Mouse (Mus musculus): ENCODE results near the gene Agrp. TPM values are rescaled to one million over a fixed set of nuclear protein-coding genes. Genes with fewer than 3 reads are reported as not detected.
"Not testable (repeated sequence)": the region's sequence is repeated elsewhere in the genome, so short reads cannot be mapped to it uniquely, and the experiment has no call there.

Gene Agrp
- polyA plus RNA-seq, 1 experiment from 2014 or later = 1.1 TPM

DNA sequence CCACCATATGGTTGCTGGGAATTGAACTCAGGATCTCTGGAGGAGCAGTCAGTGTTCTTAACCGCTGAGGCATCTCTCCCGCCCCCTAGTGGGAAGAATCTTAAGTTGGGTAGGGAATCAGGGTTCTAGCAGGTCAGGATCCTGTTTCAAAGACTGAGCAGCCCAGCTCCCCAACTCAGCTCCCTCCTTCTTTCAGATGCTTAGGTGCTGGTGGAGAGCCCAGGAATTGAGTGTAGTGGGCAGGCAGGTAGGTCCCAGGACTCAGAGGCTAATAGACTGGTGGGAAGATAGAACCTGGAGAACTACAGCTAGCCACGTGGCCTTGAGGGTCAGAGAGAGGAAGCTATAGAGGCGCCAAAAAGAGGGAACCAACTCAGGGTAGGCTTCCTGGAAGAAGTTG lies 29.5 kb downstream of the Agrp start:
- WGBS = 30% methylated on average over 4 of the region's 4 CpGs
- Histone ChIP-seq H3K4me1 (peaks cover 34% of the 10 kb centered on the region), H3K9me3 (no peaks in the 10 kb centered on the region), H3K27ac (no peak overlapping the region), H3K4me2 (peak overlapping the region; percentile 95), H3K27me3 (replicated peaks) (peaks cover 12% of the 10 kb centered on the region), H3K9ac (no peak overlapping the region), H3K4me3 (no peak overlapping the region), H3K36me3 (replicated peaks) (no peaks in the 10 kb centered on the region)
- no peak for ATAC-seq (replicated peaks)

DNA sequence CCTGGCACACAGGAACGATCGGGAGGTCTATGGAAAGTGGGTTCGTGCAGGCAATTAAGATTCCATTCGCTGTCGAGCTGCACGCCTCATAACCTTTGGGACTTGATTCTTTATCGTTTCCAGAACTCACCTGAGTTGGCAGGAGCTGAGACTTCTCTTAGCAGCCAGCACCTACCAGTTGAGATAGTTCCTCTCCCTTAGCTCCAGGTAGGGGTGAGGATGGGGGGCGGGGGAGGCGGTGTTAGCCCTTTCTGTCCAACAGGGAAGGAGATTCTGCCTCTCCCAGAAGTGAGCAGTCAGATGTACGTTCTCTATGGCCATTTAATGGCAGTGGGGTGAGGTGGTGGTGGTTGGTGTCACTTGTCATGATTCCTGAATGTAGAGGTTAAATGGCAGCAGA lies 30.1 kb downstream of the Agrp start:
- Histone ChIP-seq H3K9me3 (no peaks in the 10 kb centered on the region), H3K27me3 (replicated peaks) (peaks cover 8% of the 10 kb centered on the region), H3K4me3 (peak overlapping the region; percentile 77), H3K9ac (peak overlapping the region; percentile 83; the same call in 1 of the 2 replicates), H3K36me3 (replicated peaks) (no peaks in the 10 kb centered on the region), H3K4me1 (peaks cover 34% of the 10 kb centered on the region), H3K27ac (peak overlapping the region; percentile 89), H3K4me2 (peak overlapping the region; percentile 95)
- no peak for ATAC-seq (replicated peaks)
- WGBS = 8% methylated on average over 10 of the region's 10 CpGs

DNA sequence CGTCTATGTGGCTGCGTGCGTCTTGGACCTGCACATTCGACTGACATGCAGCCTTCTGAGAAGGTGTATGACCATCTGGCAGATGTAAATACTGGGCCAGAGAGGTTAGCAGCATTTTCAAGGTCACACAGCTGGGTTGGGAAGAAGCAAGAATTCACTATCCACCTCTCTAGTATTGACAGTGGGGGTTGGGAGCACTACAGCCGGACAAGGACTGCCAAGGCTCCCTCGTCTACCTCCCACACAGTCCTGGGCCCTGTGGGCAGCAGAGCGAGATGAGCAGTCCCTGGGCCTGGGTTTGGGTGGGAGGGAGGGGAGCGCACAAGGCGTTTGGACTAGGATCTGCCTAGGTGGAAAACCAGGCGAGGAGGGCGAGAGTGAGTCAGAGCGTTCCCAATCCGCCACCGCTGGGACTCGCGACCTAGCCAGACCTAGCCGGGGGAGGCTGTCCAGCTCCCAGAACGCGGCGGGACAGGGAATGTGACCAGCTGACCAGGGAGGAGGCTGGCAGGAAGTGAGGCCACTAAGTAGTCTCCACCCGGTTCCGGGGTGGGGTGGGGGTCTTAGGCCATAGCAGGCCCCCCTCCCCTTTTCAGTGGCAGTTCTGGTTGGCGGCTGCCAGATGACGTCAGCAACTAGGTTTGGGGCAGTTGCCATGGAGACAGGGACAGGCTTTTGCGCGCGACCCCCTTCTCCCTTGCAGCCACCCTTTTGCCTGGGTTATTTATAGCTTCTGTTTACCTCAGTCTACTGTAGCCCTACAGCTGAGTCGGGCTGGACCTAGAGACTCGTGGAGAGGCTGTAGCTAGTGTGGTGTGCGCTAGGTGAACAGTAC lies 30.8 kb downstream of the Agrp start:
- Histone ChIP-seq H3K4me1 (peaks cover 34% of the 10 kb centered on the region), H3K9me3 (no peaks in the 10 kb centered on the region), H3K27ac (peak overlapping the region; percentile 89), H3K36me3 (replicated peaks) (no peaks in the 10 kb centered on the region), H3K4me2 (peak overlapping the region; percentile 95), H3K27me3 (replicated peaks) (0 out of 2 replicates have a peak, but pooled peaks cover 4% of the 10 kb centered on the region), H3K4me3 (peak overlapping the region; percentile 77), H3K9ac (peak overlapping the region; percentile 83)
- ATAC-seq (replicated peaks) = peak; percentile 75
- under 1% methylated on average over 30 of the region's 30 CpGs for WGBS

DNA sequence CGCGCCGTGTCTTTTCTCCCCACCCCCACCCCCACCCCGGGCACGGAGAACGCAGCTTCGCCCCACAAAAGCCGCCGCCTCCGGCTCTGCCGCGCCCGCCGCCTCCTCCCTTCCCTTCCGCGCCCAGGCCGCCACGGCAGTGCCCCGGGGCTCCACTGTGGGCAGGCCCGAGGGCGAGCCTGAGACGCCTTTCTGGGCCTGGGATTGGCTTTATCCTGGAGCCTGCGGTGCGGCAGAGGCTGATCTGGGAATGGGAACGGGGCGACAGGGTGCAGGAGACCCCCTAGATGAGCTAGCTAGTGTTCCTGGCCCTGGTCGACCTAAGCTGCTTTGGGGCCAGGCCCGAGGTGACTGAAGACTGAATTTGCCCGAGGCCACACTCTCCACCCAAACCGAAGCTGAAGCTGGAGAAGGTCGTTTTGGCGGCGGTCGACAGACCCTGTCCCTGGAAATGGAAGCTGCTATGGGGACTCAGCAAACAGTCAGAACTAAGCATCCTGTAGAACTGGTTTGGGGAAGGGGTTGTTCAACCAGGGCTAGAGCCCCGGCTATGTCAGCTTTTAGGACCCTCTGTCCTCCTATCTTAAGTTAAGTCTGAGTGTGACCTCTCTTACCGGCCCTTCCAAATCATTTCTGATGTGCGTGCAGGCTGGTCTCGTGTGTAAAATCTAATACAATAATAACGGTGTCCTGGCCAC lies 31.6 kb downstream of the Agrp start:
- peak overlapping the region; percentile 95 for H3K4me2 ChIP-seq
- peaks cover 34% of the 10 kb centered on the region for H3K4me1 ChIP-seq
- peak overlapping the region; percentile 89 for H3K27ac ChIP-seq
- peak; percentile 51 for ATAC-seq (replicated peaks)
- H3K36me3 ChIP-seq (replicated peaks) = no peaks in the 10 kb centered on the region
- 0 out of 2 replicates have a peak, but pooled peaks cover under 1% of the 10 kb centered on the region for H3K27me3 ChIP-seq (replicated peaks)
- under 1% methylated on average over 34 of the region's 39 CpGs for WGBS
- peak overlapping the region; percentile 77 for H3K4me3 ChIP-seq
- H3K9me3 ChIP-seq = no peaks in the 10 kb centered on the region
- peak overlapping the region; percentile 83 for H3K9ac ChIP-seq

DNA sequence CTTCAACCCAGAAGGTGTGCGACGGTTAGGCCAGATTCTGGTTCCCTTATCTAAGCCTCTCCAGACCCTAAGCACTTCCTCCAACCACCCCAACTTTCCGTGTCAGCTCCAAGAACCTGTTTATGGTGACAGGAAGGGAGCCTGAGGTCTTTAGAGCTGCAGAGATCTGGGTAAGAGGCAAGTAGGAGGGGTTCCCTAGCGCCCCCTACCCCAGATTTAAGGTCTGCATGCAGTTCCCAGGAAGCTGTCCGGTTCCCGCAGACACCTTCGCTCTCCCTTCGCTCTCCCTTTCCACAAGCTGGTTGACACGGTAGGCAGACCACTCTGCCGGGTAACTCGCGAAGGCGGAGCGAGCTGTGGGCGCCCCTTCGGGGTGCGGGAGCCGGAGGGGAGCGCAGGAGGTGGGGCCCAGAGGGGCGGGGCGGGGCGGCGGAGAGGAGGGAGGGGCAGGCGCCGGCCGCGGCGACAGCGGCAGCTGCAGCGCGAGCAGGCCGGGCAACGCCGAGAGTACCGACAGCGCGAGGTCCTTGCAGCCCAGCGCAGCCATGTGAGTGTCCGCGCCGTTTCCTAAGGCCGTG lies 32.3 kb downstream of the Agrp start, which contains the start of gene Ripor1:
Ripor1 (plus strand) TSS at position 452 of the 578 bp plus-strand sequence.
- Histone ChIP-seq H3K4me2 (peak within 1 kb of the TSS; percentile 95), H3K36me3 (replicated peaks) (no peaks in the 10 kb centered on the region), H3K4me3 (peak within 1 kb of the TSS; percentile 77), H3K9me3 (no peaks in the 10 kb centered on the region), H3K27ac (peak within 1 kb of the TSS; percentile 89), H3K27me3 (replicated peaks) (no peaks in the 10 kb centered on the region), H3K4me1 (peaks cover 34% of the 10 kb centered on the region), H3K9ac (peak within 1 kb of the TSS; percentile 83)
- peak; percentile 83 for ATAC-seq (replicated peaks)
- under 1% methylated on average over 35 of the region's 42 CpGs for WGBS

DNA sequence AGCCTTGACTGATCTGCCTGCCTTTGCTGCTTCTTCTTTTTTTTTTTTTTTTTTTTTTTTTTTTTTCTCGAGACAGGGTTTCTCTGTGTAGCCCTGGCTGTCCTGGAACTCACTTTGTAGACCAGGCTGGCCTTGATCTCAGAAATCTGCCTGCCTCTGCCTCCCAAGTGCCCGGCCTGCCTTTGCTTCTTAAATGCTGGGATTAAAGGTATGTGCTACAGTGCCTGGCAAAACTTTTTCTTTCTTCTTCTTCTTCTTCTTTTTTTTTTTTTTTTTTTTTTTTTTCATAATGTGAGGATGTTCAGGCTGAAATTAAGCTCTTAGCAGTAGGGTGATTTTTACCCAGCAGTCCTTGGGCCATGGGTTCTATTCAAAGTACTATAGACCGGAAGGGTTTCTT lies 34.7 kb downstream of the Agrp start:
- not testable (repeated sequence) for H3K27me3 ChIP-seq (replicated peaks); H3K9ac ChIP-seq; H3K36me3 ChIP-seq (replicated peaks); H3K4me3 ChIP-seq; H3K4me2 ChIP-seq; H3K27ac ChIP-seq; H3K9me3 ChIP-seq; ATAC-seq (replicated peaks)
- WGBS = 66% methylated on average over 3 of the region's 3 CpGs
- H3K4me1 ChIP-seq = peaks cover 24% of the 10 kb centered on the region

DNA sequence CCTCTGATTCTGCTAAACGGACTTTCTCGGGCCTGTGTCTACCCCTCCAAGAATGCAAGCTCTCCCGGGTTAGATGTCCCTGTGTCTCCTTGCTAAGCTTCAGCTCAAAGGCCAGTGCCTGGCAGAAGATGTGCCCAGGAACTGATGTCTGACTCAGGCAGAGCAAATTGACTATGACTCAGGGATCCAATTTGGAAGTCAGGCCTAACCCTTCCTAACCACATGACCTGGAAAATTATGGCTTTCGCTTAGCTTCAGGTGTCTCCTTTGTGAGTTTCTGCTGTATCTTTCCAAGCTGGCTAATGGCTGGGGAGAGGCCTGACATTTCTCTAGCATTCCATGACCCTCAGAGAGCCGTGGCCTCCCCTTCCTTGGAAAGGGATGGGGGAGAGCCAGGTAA lies 35.9 kb downstream of the Agrp start:
- no peak for ATAC-seq (replicated peaks)
- WGBS = 77% methylated on average over 5 of the region's 5 CpGs
- H3K36me3 ChIP-seq (replicated peaks) = no peaks in the 10 kb centered on the region
- H3K4me2 ChIP-seq = no peak overlapping the region
- H3K4me3 ChIP-seq = no peak overlapping the region
- H3K9me3 ChIP-seq = no peaks in the 10 kb centered on the region
- no peak overlapping the region for H3K9ac ChIP-seq
- H3K4me1 ChIP-seq = peaks cover 12% of the 10 kb centered on the region
- no peaks in the 10 kb centered on the region for H3K27me3 ChIP-seq (replicated peaks)
- H3K27ac ChIP-seq = no peak overlapping the region

DNA sequence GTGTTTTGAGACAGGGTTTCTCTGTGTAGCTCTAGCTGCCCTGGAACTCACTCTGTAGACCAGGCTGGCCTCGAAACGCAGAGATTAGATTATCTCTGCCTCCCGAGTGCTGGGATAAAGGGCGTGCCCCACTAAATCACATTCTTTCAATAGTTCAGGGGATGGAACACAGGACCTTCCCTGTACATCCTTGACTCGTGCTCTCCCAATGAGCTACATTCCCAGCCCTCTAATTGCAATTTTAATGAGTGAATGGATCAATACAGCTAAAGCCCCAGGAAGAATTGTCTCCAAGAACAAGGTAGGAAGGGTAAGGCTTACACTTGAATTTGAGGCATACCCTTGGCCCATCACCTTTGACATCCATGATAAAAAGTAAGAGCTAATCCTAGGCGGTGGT lies 38.4 kb downstream of the Agrp start:
- no peaks in the 10 kb centered on the region for H3K9me3 ChIP-seq
- no peak overlapping the region for H3K4me2 ChIP-seq
- no peaks in the 10 kb centered on the region for H3K27me3 ChIP-seq (replicated peaks)
- no peak overlapping the region for H3K4me3 ChIP-seq
- ATAC-seq (replicated peaks) = no peak
- H3K27ac ChIP-seq = no peak overlapping the region
- peaks cover 1% of the 10 kb centered on the region; the same call in 1 of the 2 replicates for H3K4me1 ChIP-seq
- no peak overlapping the region for H3K9ac ChIP-seq
- no peaks in the 10 kb centered on the region for H3K36me3 ChIP-seq (replicated peaks)
- WGBS = 88% methylated on average over 6 of the region's 6 CpGs

DNA sequence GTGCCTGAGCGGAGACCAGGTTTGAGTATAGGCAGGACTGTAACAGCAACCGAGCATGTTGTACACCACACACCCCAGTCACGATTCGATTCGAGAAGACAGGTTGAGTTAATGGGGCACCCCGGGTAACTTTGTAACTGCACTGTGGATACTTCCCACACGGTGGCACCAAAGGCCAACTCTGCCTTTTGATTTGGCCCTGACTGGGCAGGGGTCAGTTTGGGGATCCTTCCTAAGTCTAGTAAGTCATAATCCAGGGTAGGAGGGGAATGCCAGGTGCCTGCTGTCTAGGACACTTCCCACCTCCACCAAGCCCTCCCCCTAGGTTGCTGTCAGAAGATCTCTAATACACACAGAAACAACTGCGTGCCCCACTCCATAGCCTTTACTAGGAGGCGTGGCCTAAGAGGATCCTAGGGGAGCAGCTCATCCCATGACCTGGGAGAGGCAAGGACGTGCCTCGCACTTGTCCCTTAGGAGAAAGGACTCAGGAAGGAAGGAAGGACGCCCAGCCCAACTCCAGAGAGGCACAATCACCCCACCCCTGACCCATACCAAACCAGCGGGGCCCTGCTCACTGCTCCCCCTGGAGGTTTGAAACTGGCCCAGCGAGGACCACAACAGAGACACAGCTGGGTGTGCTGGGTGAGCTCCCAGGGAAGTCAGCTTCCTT lies 40.7 kb downstream of the Agrp start:
- WGBS = 4% methylated on average over 14 of the region's 14 CpGs

DNA sequence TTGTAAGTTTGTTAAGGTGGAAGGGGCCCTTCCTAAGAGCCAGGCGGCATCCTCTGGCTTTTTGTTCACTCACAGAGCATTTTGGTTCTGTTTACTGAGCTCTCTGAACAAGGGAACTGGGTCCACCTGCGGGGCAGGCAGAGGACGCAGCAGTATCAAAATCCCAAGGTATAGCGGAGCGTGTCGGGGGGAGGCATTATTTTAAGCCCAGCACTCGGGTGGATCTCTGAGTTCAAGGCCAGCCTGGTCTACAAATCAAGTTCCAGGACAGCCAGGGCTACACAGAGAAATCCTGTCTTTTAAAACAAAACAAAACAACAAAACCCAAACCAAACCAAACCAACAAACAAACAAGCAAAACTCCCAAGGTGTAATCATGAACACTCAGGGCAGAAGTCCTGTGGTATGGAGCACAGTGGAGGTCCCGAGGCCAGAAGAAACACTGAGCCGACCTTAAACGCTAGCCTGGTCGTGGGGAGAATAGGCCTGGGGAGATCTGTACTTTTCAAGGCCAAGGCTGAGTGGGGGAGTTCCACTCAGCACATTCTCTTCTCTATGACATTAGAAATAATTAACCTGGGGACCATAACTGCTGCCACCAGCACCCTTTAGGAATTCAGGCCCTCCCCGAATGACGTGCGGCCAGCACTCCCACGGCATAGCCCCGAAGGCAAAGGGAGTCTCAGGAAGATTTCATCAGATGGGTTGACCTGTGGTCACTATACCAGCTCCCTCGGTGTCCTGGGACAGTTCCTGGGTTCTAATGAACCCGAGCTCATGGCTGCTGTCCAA lies 42.5 kb downstream of the Agrp start:
- H3K4me1 ChIP-seq = peaks cover 4% of the 10 kb centered on the region; the same call in 1 of the 2 replicates
- H3K9me3 ChIP-seq = no peaks in the 10 kb centered on the region
- H3K4me2 ChIP-seq = no peak overlapping the region
- H3K36me3 ChIP-seq (replicated peaks) = no peaks in the 10 kb centered on the region
- no peak overlapping the region for H3K9ac ChIP-seq
- 82% methylated on average over 18 of the region's 18 CpGs for WGBS
- no peak overlapping the region for H3K4me3 ChIP-seq
- no peaks in the 10 kb centered on the region for H3K27me3 ChIP-seq (replicated peaks)
- H3K27ac ChIP-seq = no peak overlapping the region
- no peak for ATAC-seq (replicated peaks)

More for the DNA sequence above, 40.7 kb downstream of the Agrp start:
- Histone ChIP-seq H3K27me3 (replicated peaks) (no peaks in the 10 kb centered on the region), H3K36me3 (replicated peaks) (no peaks in the 10 kb centered on the region), H3K4me2 (no peak overlapping the region), H3K9me3 (no peaks in the 10 kb centered on the region), H3K9ac (no peak overlapping the region), H3K27ac (no peak overlapping the region), H3K4me3 (no peak overlapping the region), H3K4me1 (peaks cover 4% of the 10 kb centered on the region; the same call in 1 of the 2 replicates)
- ATAC-seq (replicated peaks) = no peak

DNA sequence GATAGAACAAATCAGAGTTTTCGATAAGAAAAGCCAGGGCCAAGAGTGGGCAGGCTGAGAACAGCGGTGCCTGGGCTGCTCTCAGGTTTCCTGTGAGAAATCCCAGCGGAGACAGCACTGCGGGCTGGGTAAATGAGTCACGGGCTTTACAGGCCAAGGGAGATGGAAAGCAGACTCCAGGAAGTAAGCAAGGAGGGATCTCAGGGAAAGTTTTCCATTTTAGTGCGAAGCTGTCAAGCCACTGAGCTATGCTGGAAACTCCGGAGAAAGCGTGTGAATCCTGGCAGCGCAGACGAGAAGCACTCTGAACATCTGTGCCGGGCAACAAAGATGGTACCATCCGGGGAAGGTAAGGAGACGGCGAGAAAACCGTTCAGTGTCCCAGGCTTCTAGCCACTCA lies 43.3 kb downstream of the Agrp start:
- 32% methylated on average over 15 of the region's 15 CpGs for WGBS
- no peaks in the 10 kb centered on the region for H3K36me3 ChIP-seq (replicated peaks)
- peak overlapping the region; percentile 9; the same call in 1 of the 2 replicates for H3K4me2 ChIP-seq
- H3K27me3 ChIP-seq (replicated peaks) = no peaks in the 10 kb centered on the region
- ATAC-seq (replicated peaks) = no peak
- H3K4me1 ChIP-seq = peaks cover 4% of the 10 kb centered on the region; the same call in 1 of the 2 replicates
- H3K27ac ChIP-seq = no peak overlapping the region
- H3K9me3 ChIP-seq = no peaks in the 10 kb centered on the region
- H3K9ac ChIP-seq = no peak overlapping the region
- H3K4me3 ChIP-seq = no peak overlapping the region
